Mouse (Mus musculus): ENCODE data around the gene Tigd3. TPM values are rescaled to one million over a fixed set of nuclear protein-coding genes. Genes with fewer than 3 reads are reported as not detected.

Gene Tigd3
- polyA plus RNA-seq, 1 experiment from 2014 or later = 9.9 TPM

DNA sequence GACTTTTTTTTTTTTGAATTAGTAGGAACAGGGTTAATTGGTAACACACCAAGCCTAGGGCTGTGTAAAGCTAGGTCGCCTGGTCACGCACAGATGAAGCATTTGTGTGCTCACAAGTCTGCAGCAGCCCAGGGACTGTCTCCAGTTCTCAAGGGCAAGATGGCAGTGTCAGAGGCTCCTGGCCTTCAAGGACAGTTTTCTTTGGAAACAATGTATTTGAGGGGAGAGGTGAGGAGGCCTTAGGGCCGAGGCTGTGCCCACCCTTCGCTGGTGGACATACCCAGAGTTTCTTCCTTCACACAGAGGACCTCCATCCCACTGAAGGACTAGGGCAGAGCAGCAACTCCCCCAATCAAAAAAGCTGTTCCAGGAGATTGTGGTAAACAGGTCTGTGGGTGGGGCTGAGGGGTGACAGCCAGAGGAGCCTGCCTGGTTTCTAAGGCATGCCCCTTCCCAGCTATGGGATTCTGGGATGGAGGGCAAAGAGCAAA lies 46.6 kb downstream of the Tigd3 start:
- WGBS = 35% methylated on average over 4 of the region's 4 CpGs
- H3K4me1 ChIP-seq (replicated peaks) = peaks cover 90% of the 10 kb centered on the region

DNA sequence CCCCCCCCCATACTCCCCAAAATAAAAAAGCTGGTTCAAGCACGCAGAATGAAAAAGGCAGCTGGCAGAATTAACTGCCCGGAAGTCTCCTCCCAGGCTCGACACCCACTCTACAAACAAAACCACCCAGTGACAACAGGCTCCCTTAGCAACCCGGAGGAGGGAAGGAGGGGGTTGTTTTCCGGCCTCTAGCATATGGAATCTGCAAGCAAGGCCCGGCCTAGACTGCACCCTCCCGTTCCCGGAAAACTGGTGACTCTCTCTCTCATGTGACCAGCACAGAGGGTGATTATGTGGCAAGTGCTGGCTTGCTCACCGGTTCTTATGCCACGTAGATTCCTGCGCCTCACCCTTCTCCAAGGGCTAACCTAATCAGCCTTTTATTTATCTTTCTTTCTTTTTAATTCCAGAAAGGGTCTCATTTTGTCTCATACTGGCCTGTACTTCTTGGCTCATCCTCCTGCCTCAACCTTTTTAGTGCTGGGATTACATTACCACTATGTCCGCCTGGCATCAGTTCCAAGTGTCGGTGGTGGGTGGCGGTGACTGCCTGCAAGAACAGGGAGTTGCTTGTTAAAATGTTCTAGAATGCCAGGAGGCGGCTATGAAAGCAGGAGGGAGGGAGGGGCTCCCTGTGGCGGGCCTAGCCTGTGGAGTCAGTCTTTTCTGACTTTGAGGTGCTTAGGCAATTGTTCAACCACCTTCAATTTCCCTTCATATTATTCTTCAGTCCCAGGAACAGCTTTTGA lies 47.2 kb downstream of the Tigd3 start:
- Histone ChIP-seq H3K36me3 (peaks cover 6% of the 10 kb centered on the region), H3K4me3 (peak overlapping the region; percentile 48), H3K27ac (peak overlapping the region; percentile 96), H3K27me3 (ENCODE audit: insufficient read depth, poor library complexity, severe bottlenecking) (no peaks in the 10 kb centered on the region), H3K4me1 (replicated peaks) (peaks cover 90% of the 10 kb centered on the region), H3K9me3 (no peaks in the 10 kb centered on the region)
- 5% methylated on average over 16 of the region's 16 CpGs for WGBS
- DNase-seq (ENCODE audit: low spot score) = peak; percentile 89

More for the DNA sequence above, 46.6 kb downstream of the Tigd3 start:
- Histone ChIP-seq H3K4me3 (peak overlapping the region; percentile 48), H3K9me3 (no peaks in the 10 kb centered on the region), H3K27ac (peak overlapping the region; percentile 96), H3K36me3 (peaks cover 13% of the 10 kb centered on the region), H3K27me3 (ENCODE audit: insufficient read depth, poor library complexity, severe bottlenecking) (no peaks in the 10 kb centered on the region)
- DNase-seq (ENCODE audit: low spot score) = no peak

- H3K27me3 ChIP-seq (ENCODE audit: insufficient read depth, poor library complexity, severe bottlenecking) = no peaks in the 10 kb centered on the region
- H3K4me3 ChIP-seq = peak overlapping the region; percentile 48
- H3K9me3 ChIP-seq = no peaks in the 10 kb centered on the region
- no peak for DNase-seq (ENCODE audit: low spot score)
- H3K4me1 ChIP-seq (replicated peaks) = peaks cover 92% of the 10 kb centered on the region
- H3K36me3 ChIP-seq = peaks cover under 1% of the 10 kb centered on the region; the same call in 1 of the 2 replicates
- peak overlapping the region; percentile 96 for H3K27ac ChIP-seq
- WGBS = under 1% methylated on average over 7 of the region's 7 CpGs
These were observed 47.8 kb downstream of the Tigd3 start for GRCm38 (mm10) chr19:5846154-5846553.

DNA sequence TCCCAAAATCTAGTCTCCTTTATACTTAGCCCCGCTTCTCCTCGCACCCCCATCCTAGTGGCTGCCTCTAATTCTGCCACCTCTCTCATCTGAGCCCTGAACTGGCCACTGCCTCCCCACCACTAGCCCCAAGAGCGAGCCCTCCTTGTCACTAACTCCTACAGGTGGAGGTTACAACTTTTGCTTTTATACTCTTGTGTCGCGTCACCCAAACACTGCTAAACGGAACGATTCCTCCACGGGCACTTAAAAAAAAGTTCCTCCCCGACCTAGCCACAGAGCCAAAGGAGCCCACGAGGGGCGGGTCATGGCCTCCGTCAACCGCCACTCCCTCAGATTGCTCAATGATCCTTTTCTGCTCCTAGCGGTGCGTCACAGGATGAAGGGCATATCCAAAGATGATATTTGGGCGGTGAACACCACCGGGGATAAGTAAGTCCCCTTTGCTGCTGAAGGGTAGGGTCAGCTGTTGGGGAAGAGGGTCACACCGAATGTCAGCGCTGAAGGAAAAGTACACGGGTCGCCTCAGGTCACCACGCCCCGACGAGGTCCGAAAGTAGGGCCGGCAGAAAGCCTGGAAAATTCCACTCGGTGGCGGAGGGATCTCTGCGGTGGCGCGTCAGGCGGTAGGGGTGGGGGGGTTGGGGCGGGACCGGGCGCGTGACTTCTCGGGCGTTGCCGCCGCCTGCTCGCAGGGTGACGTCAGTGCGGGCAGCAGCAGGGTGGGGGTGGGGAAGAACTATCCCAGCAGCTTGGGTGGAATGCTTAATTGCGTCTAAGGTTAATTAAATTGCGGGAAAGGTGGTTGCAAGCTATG lies 48.4 kb downstream of the Tigd3 start:
- Histone ChIP-seq H3K9me3 (no peaks in the 10 kb centered on the region), H3K4me3 (peak overlapping the region; percentile 48), H3K36me3 (no peaks in the 10 kb centered on the region), H3K27ac (peak overlapping the region; percentile 96), H3K4me1 (replicated peaks) (peaks cover 99% of the 10 kb centered on the region), H3K27me3 (ENCODE audit: insufficient read depth, poor library complexity, severe bottlenecking) (no peaks in the 10 kb centered on the region)
- DNase-seq (ENCODE audit: low spot score) = peak; percentile 94
- WGBS = 7% methylated on average over 45 of the region's 45 CpGs

GRCm38 (mm10) chr19:5844831-5845318 lies 49.1 kb downstream of the Tigd3 start:
- Histone ChIP-seq H3K27ac (peak overlapping the region; percentile 96), H3K4me1 (replicated peaks) (peaks cover 100% of the 10 kb centered on the region), H3K4me3 (peak overlapping the region; percentile 48), H3K27me3 (ENCODE audit: insufficient read depth, poor library complexity, severe bottlenecking) (no peaks in the 10 kb centered on the region), H3K9me3 (no peaks in the 10 kb centered on the region), H3K36me3 (no peaks in the 10 kb centered on the region)
- 80% methylated on average over 12 of the region's 12 CpGs for WGBS
- DNase-seq (ENCODE audit: low spot score) = no peak

DNA sequence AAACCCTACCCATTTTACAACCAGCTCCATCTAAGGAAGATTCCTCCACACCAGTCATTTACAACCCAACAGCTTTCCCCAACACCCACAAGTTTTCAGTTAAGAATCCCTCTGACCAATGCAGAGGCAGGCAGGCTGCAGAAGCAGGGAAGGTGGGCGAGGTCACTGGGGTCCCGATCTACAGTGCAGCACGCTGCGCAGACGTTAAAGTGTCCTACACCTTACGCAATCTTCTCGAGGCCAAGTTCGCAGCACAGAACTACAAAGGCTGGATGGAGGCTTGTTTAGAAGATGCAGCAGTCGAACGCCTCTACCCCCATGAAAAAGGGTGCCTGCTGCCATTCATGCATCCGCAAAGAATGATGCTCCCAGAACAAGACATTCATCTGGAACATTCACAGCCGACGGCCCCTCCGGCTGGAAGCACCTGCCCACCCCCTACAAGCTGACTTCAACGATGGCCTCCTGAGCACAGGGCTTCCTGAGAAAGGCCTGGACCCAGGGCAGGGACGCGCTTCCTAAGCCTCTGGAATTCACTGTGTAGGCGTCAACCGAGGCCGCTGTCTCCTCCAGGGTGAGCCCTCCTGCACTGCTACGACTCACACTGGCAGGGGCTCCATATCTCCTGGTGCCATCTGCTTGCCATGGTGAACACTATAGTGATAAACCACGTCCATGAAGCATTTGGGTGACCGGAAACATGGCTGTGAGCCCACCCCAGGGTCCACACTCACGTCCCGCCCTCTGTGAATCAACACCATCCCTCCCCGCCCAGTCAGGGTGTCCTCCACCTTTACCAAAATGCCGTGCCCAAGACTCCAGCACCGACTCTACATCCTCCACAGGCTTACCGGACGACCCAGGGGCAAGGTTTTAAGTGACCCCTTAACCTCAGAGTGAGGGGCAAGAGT lies 49.9 kb downstream of the Tigd3 start:
- WGBS = 79% methylated on average over 30 of the region's 30 CpGs
- Histone ChIP-seq H3K27me3 (ENCODE audit: insufficient read depth, poor library complexity, severe bottlenecking) (no peaks in the 10 kb centered on the region), H3K36me3 (no peaks in the 10 kb centered on the region), H3K4me1 (replicated peaks) (peaks cover 98% of the 10 kb centered on the region), H3K4me3 (peak overlapping the region; percentile 48), H3K9me3 (no peaks in the 10 kb centered on the region), H3K27ac (peak overlapping the region; percentile 96)
- DNase-seq (ENCODE audit: low spot score) = no peak

DNA sequence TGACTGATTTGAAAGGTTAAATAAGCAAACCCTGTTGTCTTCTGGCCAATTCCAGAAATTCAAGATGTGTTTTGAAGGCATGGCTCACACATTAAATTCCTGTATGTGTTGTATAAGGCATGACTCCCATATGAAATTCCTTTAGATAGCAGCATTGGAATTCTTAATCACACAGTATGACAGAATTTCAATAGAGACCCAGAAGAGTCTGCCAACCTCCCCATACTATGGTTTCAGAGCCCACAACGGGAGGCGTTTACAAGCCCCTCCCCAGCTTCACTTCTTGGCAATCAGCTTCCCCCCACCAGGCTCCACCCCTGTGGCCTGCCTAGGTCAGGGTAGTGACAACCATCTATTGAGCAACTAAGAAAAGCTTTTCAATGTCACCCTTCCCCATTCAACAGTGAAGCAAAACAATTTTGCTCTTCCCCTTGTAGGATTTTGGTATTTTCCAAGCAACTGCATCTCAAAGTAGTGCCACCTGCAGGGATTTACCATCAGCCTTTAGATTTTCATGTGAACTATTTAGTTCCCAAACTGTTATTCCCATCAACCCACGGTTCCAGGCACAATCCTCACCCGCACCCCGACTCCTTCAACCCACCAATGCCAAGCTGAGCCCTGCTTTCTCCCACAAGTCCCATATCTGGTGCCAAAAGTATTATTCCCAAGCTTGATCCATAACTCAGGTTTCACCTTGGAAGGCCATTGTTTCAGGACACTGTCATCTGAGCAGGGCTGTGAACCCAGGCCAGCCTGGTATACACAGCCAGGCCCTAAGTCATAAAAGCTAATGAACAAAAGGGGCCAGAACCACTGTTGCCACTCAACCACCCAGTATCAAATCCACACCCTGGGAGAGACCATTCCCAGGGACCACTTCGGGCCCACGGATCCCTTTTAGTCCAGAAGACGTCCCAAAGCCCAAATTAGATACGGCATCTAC lies 50.9 kb downstream of the Tigd3 start:
- peak; percentile 52 for DNase-seq (ENCODE audit: low spot score)
- peak overlapping the region; percentile 48 for H3K4me3 ChIP-seq

DNA sequence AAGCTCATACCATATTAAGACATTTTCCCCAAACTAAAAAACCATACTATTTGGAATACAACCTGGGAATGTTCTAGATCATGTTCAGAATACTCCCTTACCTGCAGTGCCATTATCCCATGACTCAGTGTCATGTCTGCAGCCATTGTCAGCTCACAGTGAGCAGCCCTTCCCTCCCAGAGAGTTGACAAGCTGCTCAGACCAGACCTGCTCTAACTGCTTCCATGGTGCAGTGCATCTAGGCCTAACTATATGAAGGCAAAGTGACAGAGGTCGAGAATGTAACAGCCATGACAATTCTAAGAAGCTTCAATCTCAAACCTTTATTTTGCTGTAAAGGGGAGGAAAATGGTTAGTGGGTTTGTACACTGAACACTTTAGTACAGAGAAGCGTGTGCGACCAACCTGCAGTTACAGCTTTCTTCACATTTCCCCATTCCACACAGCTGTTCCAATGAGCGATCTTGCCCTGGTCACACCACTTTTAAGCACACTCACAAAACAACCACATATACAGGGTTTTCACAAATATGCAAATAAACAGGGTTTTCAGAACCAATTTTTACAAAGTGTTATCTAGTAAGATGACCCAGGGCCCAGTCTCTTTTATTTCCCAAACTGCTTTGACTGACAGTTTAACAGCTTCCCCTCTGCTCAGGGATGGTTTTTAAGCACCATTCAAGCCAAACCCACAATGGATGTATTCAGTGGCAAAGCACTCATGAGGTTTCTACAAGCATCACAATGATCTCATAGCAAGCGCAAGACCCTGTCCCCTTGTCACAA lies 51.8 kb downstream of the Tigd3 start:
- peaks cover 86% of the 10 kb centered on the region for H3K4me1 ChIP-seq (replicated peaks)
- no peak for DNase-seq (ENCODE audit: low spot score)
- 43% methylated on average over 5 of the region's 5 CpGs for WGBS
- peak overlapping the region; percentile 48 for H3K4me3 ChIP-seq
- no peaks in the 10 kb centered on the region for H3K9me3 ChIP-seq
- peak overlapping the region; percentile 96 for H3K27ac ChIP-seq
- no peaks in the 10 kb centered on the region for H3K36me3 ChIP-seq
- H3K27me3 ChIP-seq (ENCODE audit: insufficient read depth, poor library complexity, severe bottlenecking) = no peaks in the 10 kb centered on the region

More for the DNA sequence above, 50.9 kb downstream of the Tigd3 start:
- peaks cover 95% of the 10 kb centered on the region for H3K4me1 ChIP-seq (replicated peaks)
- no peaks in the 10 kb centered on the region for H3K9me3 ChIP-seq
- peak overlapping the region; percentile 96 for H3K27ac ChIP-seq
- H3K27me3 ChIP-seq (ENCODE audit: insufficient read depth, poor library complexity, severe bottlenecking) = no peaks in the 10 kb centered on the region
- H3K36me3 ChIP-seq = no peaks in the 10 kb centered on the region
- WGBS = 59% methylated on average over 9 of the region's 9 CpGs

DNA sequence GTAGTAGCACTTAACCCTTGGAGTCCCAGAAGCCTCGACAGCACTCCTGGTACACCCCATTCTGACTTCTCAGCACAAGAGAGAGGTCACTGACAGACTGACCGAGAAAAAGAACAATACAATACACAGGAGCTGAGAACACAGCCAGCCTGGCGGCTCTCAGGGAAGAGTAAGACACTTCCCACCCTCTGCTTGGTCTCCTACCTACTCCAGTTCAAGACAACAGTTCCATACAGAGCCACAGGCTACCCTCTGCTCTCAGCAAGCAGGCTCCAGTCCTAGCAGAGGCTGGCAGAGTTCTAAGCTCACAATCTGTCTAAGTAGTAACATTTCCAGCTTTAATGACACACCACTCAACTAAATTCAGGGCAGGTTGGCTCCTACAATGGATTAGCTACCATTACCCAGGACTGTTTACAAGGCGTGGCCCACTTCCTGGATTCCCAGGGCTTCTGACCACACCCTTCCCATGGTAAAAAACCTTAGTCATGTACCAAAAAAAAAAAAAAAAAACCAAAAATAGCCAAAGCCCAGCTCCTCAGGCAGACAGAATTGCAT lies 52.5 kb downstream of the Tigd3 start:
- no peak for DNase-seq (ENCODE audit: low spot score)
- H3K36me3 ChIP-seq = no peaks in the 10 kb centered on the region
- 49% methylated on average over 4 of the region's 4 CpGs for WGBS
- no peaks in the 10 kb centered on the region for H3K9me3 ChIP-seq
- peaks cover 81% of the 10 kb centered on the region for H3K4me1 ChIP-seq (replicated peaks)
- H3K27me3 ChIP-seq (ENCODE audit: insufficient read depth, poor library complexity, severe bottlenecking) = no peaks in the 10 kb centered on the region
- H3K27ac ChIP-seq = peak overlapping the region; percentile 96
- 0 out of 2 replicates have a peak overlapping the region, but pooled peaks have one; percentile 11 for H3K4me3 ChIP-seq
